Mouse (Mus musculus) thymus, postnatal 36 days (tissue): ENCODE data around the gene Naga.
A peak's percentile ranks its signal among the peaks of the same experiment; 100 is the strongest.

Experiments
- DNase-seq, 2 experiments: peaks; one replicate each; pipeline ENCODE4 v3.0.0; 2022; ENCODE audit warnings: mixed read lengths in 2 of 2

Gene Naga

GRCm38 (mm10) chr15:82354126-82354945, 15.6 kb upstream of the Naga start, which contains the start of gene Ndufa6:
TSS of gene Ndufa6 (minus strand) at chr15:82354322.
- peak; percentile 94 to 97 for DNase-seq

- no peak for DNase-seq
These were observed 15.0 kb upstream of the Naga start for GRCm38 (mm10) chr15:82353745-82354113.

- peak in 1 of 2 experiments; percentile 25 for DNase-seq
These were observed 14.5 kb upstream of the Naga start for GRCm38 (mm10) chr15:82353078-82353744.

- no peak for DNase-seq
These were observed 12.8 kb upstream of the Naga start for GRCm38 (mm10) chr15:82351480-82351879.

- DNase-seq, result no peak
These were observed 11.6 kb upstream of the Naga start for GRCm38 (mm10) chr15:82350349-82350748.

- DNase-seq, result no peak
These were observed 10.2 kb upstream of the Naga start for GRCm38 (mm10) chr15:82348999-82349341.

- no peak for DNase-seq
These were observed 9.7 kb upstream of the Naga start for GRCm38 (mm10) chr15:82348258-82348998.

GRCm38 (mm10) chr15:82347852-82348251, 9.1 kb upstream of the Naga start:
- DNase-seq, result no peak

GRCm38 (mm10) chr15:82347303-82347676, 8.6 kb upstream of the Naga start:
- DNase-seq, result no peak

GRCm38 (mm10) chr15:82346580-82347302, 8.0 kb upstream of the Naga start:
- no peak for DNase-seq

- peak; percentile 96 to 98 for DNase-seq
These were observed 7.2 kb upstream of the Naga start for GRCm38 (mm10) chr15:82345820-82346470.

GRCm38 (mm10) chr15:82344971-82345370, 6.2 kb upstream of the Naga start:
- DNase-seq, result no peak

GRCm38 (mm10) chr15:82343368-82344287, 4.9 kb upstream of the Naga start:
- DNase-seq, result no peak

GRCm38 (mm10) chr15:82342543-82342935, 3.8 kb upstream of the Naga start:
- DNase-seq, result no peak

GRCm38 (mm10) chr15:82341675-82342542, 3.2 kb upstream of the Naga start:
- no peak for DNase-seq

GRCm38 (mm10) chr15:82341036-82341501, 2.3 kb upstream of the Naga start:
- DNase-seq, result peak in 1 of 2 experiments; percentile 51

GRCm38 (mm10) chr15:82340414-82341035, 1.8 kb upstream of the Naga start:
- no peak for DNase-seq

GRCm38 (mm10) chr15:82339634-82340254, 1.0 kb upstream of the Naga start:
- no peak for DNase-seq

- DNase-seq, result peak in 1 of 2 experiments; percentile 22
These were observed 425 bp upstream of the Naga start for GRCm38 (mm10) chr15:82339150-82339549.
